9 mouse cellular contexts compared by ENCODE assay signal in the genomic region with DNA sequence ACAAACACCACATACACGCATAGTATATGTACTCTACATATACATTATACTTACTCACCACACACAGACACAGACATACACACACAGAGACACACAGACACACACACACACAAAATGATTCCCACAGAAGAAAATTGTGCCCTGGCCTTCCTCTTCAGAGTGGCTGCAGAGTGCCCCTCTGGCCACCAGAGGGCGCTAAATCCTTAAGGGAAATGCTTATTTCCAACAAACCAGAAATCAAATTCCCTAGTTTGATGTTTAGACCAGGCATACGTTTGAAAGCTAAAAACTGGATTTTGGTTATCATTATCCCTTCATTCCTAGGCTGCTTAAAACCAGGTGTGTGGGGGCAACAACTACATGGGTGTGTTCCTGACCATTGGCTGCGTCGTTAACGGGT.
DNase-seq lines count a peak whose midpoint lies in the region; ATAC-seq and TF ChIP-seq lines count a peak whose summit lies in the region.
"Had no signal": no experiment of that assay in that cellular context is flagged by ENCODE, and none has a peak within 500 bp of the region (broad histone marks: within the 10 kb centered on the region; RNA-seq: fewer than 3 reads in every experiment).

No protein-coding gene starts in this region.

- H3K9ac ChIP-seq in kidney, embryonic 16.5 days (replicated peaks; ENCODE audit: low read length): no peak overlapping the region
- H3K9ac ChIP-seq in heart, postnatal 0 days (replicated peaks; ENCODE audit: low read depth, low read length): no peak overlapping the region
- no peak overlapping the region for H3K9ac ChIP-seq in neural tube, embryonic 11.5 days (ENCODE audit: low read length)

- no peak overlapping the region for H3K4me3 ChIP-seq in kidney, adult 2 months (ENCODE audit: insufficient read depth, low read depth, low read length)
- H3K4me3 ChIP-seq in kidney, embryonic 16.5 days (ENCODE audit: low read length): no peak overlapping the region
- H3K4me3 ChIP-seq in heart, postnatal 0 days (ENCODE audit: low read depth, low read length): no peak overlapping the region
- no peak overlapping the region for H3K4me3 ChIP-seq in neural tube, embryonic 11.5 days (ENCODE audit: low read depth, low read length)
- H3K4me3 ChIP-seq: myocyte had no signal

- no peaks in the 10 kb centered on the region for H3K4me1 ChIP-seq in kidney, adult 2 months (ENCODE audit: control insufficient read depth, insufficient read depth, low read length)
- H3K4me1 ChIP-seq in kidney, embryonic 16.5 days (ENCODE audit: insufficient read depth, low read length): peaks cover 16% of the 10 kb centered on the region; the same call in 1 of the 2 replicates
- peaks cover 7% of the 10 kb centered on the region; the same call in 1 of the 2 replicates for H3K4me1 ChIP-seq in heart, postnatal 0 days (ENCODE audit: control insufficient read depth, insufficient read depth)
- no peaks in the 10 kb centered on the region for H3K4me1 ChIP-seq in neural tube, embryonic 11.5 days (ENCODE audit: control insufficient read depth, insufficient read depth, low read length)

- H3K36me3 ChIP-seq in kidney, adult 2 months (ENCODE audit: control insufficient read depth, insufficient read depth, low read length): no peaks in the 10 kb centered on the region
- no peaks in the 10 kb centered on the region for H3K36me3 ChIP-seq in kidney, embryonic 16.5 days (ENCODE audit: insufficient read depth, low read length)
- H3K36me3 ChIP-seq in heart, postnatal 0 days (replicated peaks; ENCODE audit: control insufficient read depth, insufficient read depth, low read length): no peaks in the 10 kb centered on the region
- no peaks in the 10 kb centered on the region for H3K36me3 ChIP-seq in neural tube, embryonic 11.5 days (ENCODE audit: control insufficient read depth, insufficient read depth, low read length)

- intact Hi-C loops in left cerebral cortex, postnatal 4 days (cut with DNase I): loop anchor here (5.0 kb wide), 1 partner anchor 331 kb away; no protein-coding TSS in a partner anchor

- H3K9me3 ChIP-seq in kidney, embryonic 16.5 days (ENCODE audit: low read length): no peaks in the 10 kb centered on the region
- no peaks in the 10 kb centered on the region for H3K9me3 ChIP-seq in heart, postnatal 0 days (replicated peaks; ENCODE audit: control insufficient read depth, low read length)
- H3K9me3 ChIP-seq in neural tube, embryonic 11.5 days (ENCODE audit: control insufficient read depth, low read length): no peaks in the 10 kb centered on the region

- TF ChIP-seq EP300 in heart, postnatal 0 days (IDR thresholded peaks at IDR 0.05; ENCODE audit: low read depth): no peak

- TF ChIP-seq CTCF in kidney, adult 2 months (conservative IDR thresholded peaks at IDR 0.05; ENCODE audit: insufficient read depth, insufficient read length, low read depth, low read length): peak; percentile 83
- TF ChIP-seq CTCF in heart, postnatal 0 days (IDR thresholded peaks at IDR 0.05; ENCODE audit: low read depth): peak; percentile 96

- ATAC-seq in kidney, embryonic 16.5 days (ENCODE audit: low FRiP score, low TSS enrichment): no peak
- no peak for ATAC-seq in heart, postnatal 0 days (ENCODE audit: insufficient read depth, low read depth)
- ATAC-seq in neural tube, embryonic 11.5 days (ENCODE audit: insufficient read depth, low FRiP score, low TSS enrichment): no peak

- WGBS in kidney, adult 2 months: 45% methylated on average over 6 of the region's 6 CpGs
- WGBS in kidney, embryonic 16.5 days: 46% methylated on average over 6 of the region's 6 CpGs
- 43% methylated on average over 6 of the region's 6 CpGs for WGBS in heart, postnatal 0 days
- WGBS in neural tube, embryonic 11.5 days: 47% methylated on average over 6 of the region's 6 CpGs

- TF ChIP-seq POLR2A in kidney, adult 2 months (IDR thresholded peaks at IDR 0.05; ENCODE audit: low read depth, low read length): no peak

- peak; percentile 55 for DNase-seq in kidney, adult 2 months
- DNase-seq in MN1 (ENCODE audit: low spot score): peak; percentile 76
- peak; percentile 88 to 93 for DNase-seq in cerebellum, postnatal 10 days
- peak; percentile 59 for DNase-seq in heart, postnatal 0 days (ENCODE audit: low spot score)
- peak; percentile 72 for DNase-seq in left cerebral cortex, postnatal 4 days
- DNase-seq in neural tube, embryonic 11.5 days (ENCODE audit: low spot score): peak; percentile 75
- peak; percentile 47 for DNase-seq in thymus, postnatal 25 days

- no peaks in the 10 kb centered on the region for H3K27me3 ChIP-seq in kidney, adult 2 months (replicated peaks; ENCODE audit: control insufficient read depth, insufficient read depth, low read length)
- H3K27me3 ChIP-seq in kidney, embryonic 16.5 days (ENCODE audit: insufficient read depth, low read length): no peaks in the 10 kb centered on the region; the same call in 1 of the 2 replicates
- no peaks in the 10 kb centered on the region for H3K27me3 ChIP-seq in heart, postnatal 0 days (ENCODE audit: control insufficient read depth, insufficient read depth, low read length)
- no peaks in the 10 kb centered on the region for H3K27me3 ChIP-seq in neural tube, embryonic 11.5 days (ENCODE audit: control insufficient read depth, insufficient read depth, low read length)

- no peak overlapping the region for H3K27ac ChIP-seq in kidney, adult 2 months (ENCODE audit: insufficient read depth, low read depth, low read length)
- no peak overlapping the region for H3K27ac ChIP-seq in kidney, embryonic 16.5 days (ENCODE audit: low read length)
- no peak overlapping the region for H3K27ac ChIP-seq in heart, postnatal 0 days (ENCODE audit: low read depth)
- H3K27ac ChIP-seq in neural tube, embryonic 11.5 days (ENCODE audit: low read depth, low read length): no peak overlapping the region

- no peak overlapping the region for H3K4me2 ChIP-seq in kidney, embryonic 16.5 days (replicated peaks; ENCODE audit: low read depth, low read length)
- no peak overlapping the region for H3K4me2 ChIP-seq in heart, postnatal 0 days (ENCODE audit: low read depth, low read length)
- no peak overlapping the region for H3K4me2 ChIP-seq in neural tube, embryonic 11.5 days (ENCODE audit: low read depth)
